Mouse (Mus musculus) intestine, embryonic 14.5 days (tissue): Measurements from ENCODE around the gene Epm2aip1. TPM values are rescaled to one million over a fixed set of nuclear protein-coding genes. Genes with fewer than 3 reads are reported as not detected.

Source experiments
- polyA plus RNA-seq: library from polyadenylated mRNA; unstranded; fragments of >200 nt; fragmentation: Nextera tagmentation; extraction: Ambion mirVana; gene quantifications from 2 replicates; pipeline ENCODE4 v1.2.1, GENCODE M21; 2014

The Epm2aip1 gene
- polyA plus RNA-seq, 1 experiment from 2014 or later, result 35.7 TPM

Other genes starting within 250 kb of the Epm2aip1 start
- 1.3 and 1.7 TPM in 2 replicates for gene Ccrl2, start 214.4 kb upstream of the Epm2aip1 start, polyA plus RNA-seq
- gene Lrrfip2, start 154.3 kb upstream of the Epm2aip1 start, polyA plus RNA-seq, result 34.4 and 36.8 TPM in 2 replicates
- 43.6 and 48.3 TPM in 2 replicates for gene Mlh1, start 138 bp upstream of the Epm2aip1 start, polyA plus RNA-seq
- gene Trank1, start 39.8 kb downstream of the Epm2aip1 start, polyA plus RNA-seq, result 0.08 and 0.12 TPM in 2 replicates
- gene Dclk3, start 167.2 kb downstream of the Epm2aip1 start, polyA plus RNA-seq, result 0.38 and 0.42 TPM in 2 replicates